Mouse (Mus musculus): Measurements from ENCODE around the gene Vangl1. TPM values are rescaled to one million over a fixed set of nuclear protein-coding genes. Genes with fewer than 3 reads are reported as not detected.

Vangl1 gene
- polyA plus RNA-seq, 1 experiment = 16.1 TPM

- no peak overlapping the region for H3K27ac ChIP-seq (ENCODE audit: control insufficient read depth, insufficient read depth, low read depth, low read length, poor library complexity)
- WGBS = 85% methylated on average over 4 of the region's 4 CpGs
- H3K4me3 ChIP-seq (replicated peaks; ENCODE audit: control insufficient read depth, low read depth, low read length) = no peak overlapping the region
- no peak for TF ChIP-seq CTCF (IDR thresholded peaks at IDR 0.05; ENCODE audit: control insufficient read depth, insufficient read depth, low read length)
- TF ChIP-seq POLR2A (IDR thresholded peaks at IDR 0.05; ENCODE audit: borderline replicate concordance, control insufficient read depth, low read depth, low read length) = no peak
- peaks cover 2% of the 10 kb centered on the region; the same call in 1 of the 2 replicates for H3K4me1 ChIP-seq (ENCODE audit: control insufficient read depth, insufficient read depth, low read length)
Measured at GRCm38 (mm10) chr3:102142947-102143346, 61.5 kb downstream of the Vangl1 start.

- 70% methylated on average over 6 of the region's 6 CpGs for WGBS
- no peak for TF ChIP-seq CTCF (IDR thresholded peaks at IDR 0.05; ENCODE audit: control insufficient read depth, insufficient read depth, low read length)
- no peak for TF ChIP-seq POLR2A (IDR thresholded peaks at IDR 0.05; ENCODE audit: borderline replicate concordance, control insufficient read depth, low read depth, low read length)
- H3K27ac ChIP-seq (ENCODE audit: control insufficient read depth, insufficient read depth, low read depth, low read length, poor library complexity) = no peak overlapping the region
- no peak overlapping the region for H3K4me3 ChIP-seq (replicated peaks; ENCODE audit: control insufficient read depth, low read depth, low read length)
- peaks cover 2% of the 10 kb centered on the region; the same call in 1 of the 2 replicates for H3K4me1 ChIP-seq (ENCODE audit: control insufficient read depth, insufficient read depth, low read length)
Measured at GRCm38 (mm10) chr3:102141893-102142292, 62.6 kb downstream of the Vangl1 start.

- 70% methylated on average over 2 of the region's 2 CpGs for WGBS
- TF ChIP-seq CTCF (IDR thresholded peaks at IDR 0.05; ENCODE audit: control insufficient read depth, insufficient read depth, low read length) = no peak
- TF ChIP-seq POLR2A (IDR thresholded peaks at IDR 0.05; ENCODE audit: borderline replicate concordance, control insufficient read depth, low read depth, low read length) = no peak
- H3K4me1 ChIP-seq (ENCODE audit: control insufficient read depth, insufficient read depth, low read length) = peaks cover 2% of the 10 kb centered on the region; the same call in 1 of the 2 replicates
- no peak overlapping the region for H3K4me3 ChIP-seq (replicated peaks; ENCODE audit: control insufficient read depth, low read depth, low read length)
- no peak overlapping the region for H3K27ac ChIP-seq (ENCODE audit: control insufficient read depth, insufficient read depth, low read depth, low read length, poor library complexity)
Measured at GRCm38 (mm10) chr3:102141451-102141850, 63.0 kb downstream of the Vangl1 start.

- TF ChIP-seq CTCF (IDR thresholded peaks at IDR 0.05; ENCODE audit: control insufficient read depth, insufficient read depth, low read length) = no peak
- TF ChIP-seq POLR2A (IDR thresholded peaks at IDR 0.05; ENCODE audit: borderline replicate concordance, control insufficient read depth, low read depth, low read length) = no peak
- Histone ChIP-seq H3K4me1 (ENCODE audit: control insufficient read depth, insufficient read depth, low read length) (peaks cover 2% of the 10 kb centered on the region; the same call in 1 of the 2 replicates), H3K4me3 (replicated peaks; ENCODE audit: control insufficient read depth, low read depth, low read length) (no peak overlapping the region), H3K27ac (ENCODE audit: control insufficient read depth, insufficient read depth, low read depth, low read length, poor library complexity) (no peak overlapping the region)
- WGBS = 84% methylated on average over 6 of the region's 6 CpGs
Measured at GRCm38 (mm10) chr3:102140606-102141005, 63.9 kb downstream of the Vangl1 start.

- 83% methylated on average over 6 of the region's 6 CpGs for WGBS
- Histone ChIP-seq H3K4me3 (replicated peaks; ENCODE audit: control insufficient read depth, low read depth, low read length) (no peak overlapping the region), H3K4me1 (ENCODE audit: control insufficient read depth, insufficient read depth, low read length) (no peaks in the 10 kb centered on the region; the same call in 1 of the 2 replicates), H3K27ac (ENCODE audit: control insufficient read depth, insufficient read depth, low read depth, low read length, poor library complexity) (no peak overlapping the region)
- TF ChIP-seq POLR2A (IDR thresholded peaks at IDR 0.05; ENCODE audit: borderline replicate concordance, control insufficient read depth, low read depth, low read length) (no peak), CTCF (IDR thresholded peaks at IDR 0.05; ENCODE audit: control insufficient read depth, insufficient read depth, low read length) (no peak)
Measured at GRCm38 (mm10) chr3:102138899-102139298, 65.6 kb downstream of the Vangl1 start.

GRCm38 (mm10) chr3:102137158-102137557, 67.3 kb downstream of the Vangl1 start:
- H3K27ac ChIP-seq (ENCODE audit: control insufficient read depth, insufficient read depth, low read depth, low read length, poor library complexity) = no peak overlapping the region
- 81% methylated on average over 10 of the region's 10 CpGs for WGBS
- TF ChIP-seq POLR2A (IDR thresholded peaks at IDR 0.05; ENCODE audit: borderline replicate concordance, control insufficient read depth, low read depth, low read length) = no peak
- TF ChIP-seq CTCF (IDR thresholded peaks at IDR 0.05; ENCODE audit: control insufficient read depth, insufficient read depth, low read length) = no peak
- H3K4me3 ChIP-seq (replicated peaks; ENCODE audit: control insufficient read depth, low read depth, low read length) = no peak overlapping the region
- H3K4me1 ChIP-seq (ENCODE audit: control insufficient read depth, insufficient read depth, low read length) = no peaks in the 10 kb centered on the region

- H3K4me3 ChIP-seq (replicated peaks; ENCODE audit: control insufficient read depth, low read depth, low read length) = no peak overlapping the region
- TF ChIP-seq CTCF (IDR thresholded peaks at IDR 0.05; ENCODE audit: control insufficient read depth, insufficient read depth, low read length) (no peak), POLR2A (IDR thresholded peaks at IDR 0.05; ENCODE audit: borderline replicate concordance, control insufficient read depth, low read depth, low read length) (no peak)
- no peaks in the 10 kb centered on the region for H3K4me1 ChIP-seq (ENCODE audit: control insufficient read depth, insufficient read depth, low read length)
- H3K27ac ChIP-seq (ENCODE audit: control insufficient read depth, insufficient read depth, low read depth, low read length, poor library complexity) = no peak overlapping the region
- 23% methylated on average over 10 of the region's 10 CpGs for WGBS
Measured at GRCm38 (mm10) chr3:102135389-102136113, 68.9 kb downstream of the Vangl1 start.

- no peak overlapping the region for H3K4me3 ChIP-seq (replicated peaks; ENCODE audit: control insufficient read depth, low read depth, low read length)
- H3K27ac ChIP-seq (ENCODE audit: control insufficient read depth, insufficient read depth, low read depth, low read length, poor library complexity) = no peak overlapping the region
- WGBS = 88% methylated on average over 9 of the region's 9 CpGs
- TF ChIP-seq POLR2A (IDR thresholded peaks at IDR 0.05; ENCODE audit: borderline replicate concordance, control insufficient read depth, low read depth, low read length) = no peak
- no peak for TF ChIP-seq CTCF (IDR thresholded peaks at IDR 0.05; ENCODE audit: control insufficient read depth, insufficient read depth, low read length)
- no peaks in the 10 kb centered on the region for H3K4me1 ChIP-seq (ENCODE audit: control insufficient read depth, insufficient read depth, low read length)
Measured at GRCm38 (mm10) chr3:102131627-102132324, 72.7 kb downstream of the Vangl1 start.

All from bone marrow, adult 2 months (tissue).